Mouse (Mus musculus) olfactory bulb, adult 2 months (tissue): ENCODE measurements at regions not wholly inside any gene's neighbourhood (a gene's known extent, or its start where the extent isn't known, plus 50 kb on each side); places are given as distances from the start of the nearest gene placed in this dataset.

Experiments used
- CTCF ChIP-seq: fragments of 200-500 bp; IDR thresholded peaks from 2 replicates; pipeline ENCODE4 v1.5.1; 2012; ENCODE audit warnings: low read depth, mild to moderate bottlenecking, low read length, moderate library complexity; ENCODE audit not compliant: insufficient read depth
- POLR2A ChIP-seq: fragments of 200-500 bp; IDR thresholded peaks from 2 replicates; pipeline ENCODE4 v1.6.1; 2012; ENCODE audit warnings: mild to moderate bottlenecking, low read depth, low read length, moderate library complexity; ENCODE audit not compliant: insufficient read depth

DNA sequence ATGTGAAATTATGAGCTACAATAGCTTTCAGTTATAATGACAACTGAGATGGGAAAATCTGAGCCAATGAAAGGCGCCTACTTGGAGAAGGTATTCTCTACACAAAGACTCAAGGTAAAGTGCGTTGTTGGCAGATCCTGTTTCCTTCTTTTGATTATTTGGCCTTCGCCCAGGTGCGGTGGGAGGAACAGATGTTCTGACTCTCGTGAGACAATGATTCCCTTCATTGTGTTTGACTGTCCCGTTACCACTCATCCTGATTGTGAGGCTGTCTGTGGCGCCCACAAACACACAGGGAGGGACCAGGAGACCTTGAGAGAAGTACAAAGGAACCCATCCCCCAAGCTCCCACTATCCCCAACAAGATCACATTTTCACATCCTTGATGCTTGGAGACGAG, 92.6 kb upstream of the Gm9887 start:
- TF ChIP-seq CTCF (no peak), POLR2A (no peak)
